Mouse (Mus musculus): Measurements from ENCODE around the gene Hoxd4. TPM values are rescaled to one million over a fixed set of nuclear protein-coding genes. Genes with fewer than 3 reads are reported as not detected.

The Hoxd4 gene
- polyA plus RNA-seq, 1 experiment from 2014 or later = 0.82 TPM

- peaks cover 100% of the 10 kb centered on the region for H3K27me3 ChIP-seq (replicated peaks; ENCODE audit: control insufficient read depth, insufficient read depth, low read length)
Measured at GRCm38 (mm10) chr2:74676376-74677052, 35.2 kb upstream of the Hoxd4 start.

GRCm38 (mm10) chr2:74677106-74677505, 34.6 kb upstream of the Hoxd4 start:
- H3K4me1 ChIP-seq (ENCODE audit: control insufficient read depth, insufficient read depth, low read length) = peaks cover 4% of the 10 kb centered on the region; the same call in 1 of the 2 replicates
- no peak for DNase-seq (ENCODE audit: low spot score)
- H3K4me2 ChIP-seq (ENCODE audit: low read depth, low read length) = no peak overlapping the region
- no peaks in the 10 kb centered on the region for H3K36me3 ChIP-seq (ENCODE audit: control insufficient read depth, insufficient read depth, low read length)
- no peak overlapping the region for H3K4me3 ChIP-seq (ENCODE audit: low read depth, low read length)
- H3K27ac ChIP-seq (replicated peaks; ENCODE audit: low read depth, low read length) = no peak overlapping the region
- 4% methylated on average over 2 of the region's 2 CpGs for WGBS
- peaks cover 100% of the 10 kb centered on the region for H3K27me3 ChIP-seq (replicated peaks; ENCODE audit: control insufficient read depth, insufficient read depth, low read length)
- no peaks in the 10 kb centered on the region for H3K9me3 ChIP-seq (ENCODE audit: control insufficient read depth, low read length)
- no peak for ATAC-seq (ENCODE audit: low read depth)
- no peak overlapping the region for H3K9ac ChIP-seq (ENCODE audit: low read depth, low read length)

More at GRCm38 (mm10) chr2:74676376-74677052, 35.2 kb upstream of the Hoxd4 start:
- Histone ChIP-seq H3K4me2 (ENCODE audit: low read depth, low read length) (no peak overlapping the region), H3K27ac (replicated peaks; ENCODE audit: low read depth, low read length) (no peak overlapping the region), H3K9ac (ENCODE audit: low read depth, low read length) (no peak overlapping the region), H3K4me3 (ENCODE audit: low read depth, low read length) (no peak overlapping the region), H3K9me3 (ENCODE audit: control insufficient read depth, low read length) (no peaks in the 10 kb centered on the region), H3K36me3 (ENCODE audit: control insufficient read depth, insufficient read depth, low read length) (no peaks in the 10 kb centered on the region), H3K4me1 (ENCODE audit: control insufficient read depth, insufficient read depth, low read length) (peaks cover 4% of the 10 kb centered on the region; the same call in 1 of the 2 replicates)
- ATAC-seq (ENCODE audit: low read depth) (no peak), DNase-seq (ENCODE audit: low spot score) (no peak)
- 6% methylated on average over 9 of the region's 9 CpGs for WGBS

GRCm38 (mm10) chr2:74678891-74679595, 32.7 kb upstream of the Hoxd4 start, which contains the start of gene Hoxd11:
TSS of gene Hoxd11 (plus strand) at chr2:74679557.
- 1% methylated on average over 14 of the region's 15 CpGs for WGBS
- peaks cover 100% of the 10 kb centered on the region for H3K27me3 ChIP-seq (replicated peaks; ENCODE audit: control insufficient read depth, insufficient read depth, low read length)
- H3K4me1 ChIP-seq (ENCODE audit: control insufficient read depth, insufficient read depth, low read length) = 0 out of 2 replicates have a peak, but pooled peaks cover 4% of the 10 kb centered on the region
- 0 out of 2 replicates have a peak within 1 kb of the TSS, but pooled peaks have one; percentile 3 for H3K4me3 ChIP-seq (ENCODE audit: low read depth, low read length)
- H3K27ac ChIP-seq (replicated peaks; ENCODE audit: low read depth, low read length) = no peak within 1 kb of the TSS
- no peak for ATAC-seq (ENCODE audit: low read depth)
- no peak for DNase-seq (ENCODE audit: low spot score)
- no peaks in the 10 kb centered on the region for H3K36me3 ChIP-seq (ENCODE audit: control insufficient read depth, insufficient read depth, low read length)
- H3K9ac ChIP-seq (ENCODE audit: low read depth, low read length) = no peak within 1 kb of the TSS
- no peaks in the 10 kb centered on the region for H3K9me3 ChIP-seq (ENCODE audit: control insufficient read depth, low read length)
- H3K4me2 ChIP-seq (ENCODE audit: low read depth, low read length) = no peak within 1 kb of the TSS

DNA sequence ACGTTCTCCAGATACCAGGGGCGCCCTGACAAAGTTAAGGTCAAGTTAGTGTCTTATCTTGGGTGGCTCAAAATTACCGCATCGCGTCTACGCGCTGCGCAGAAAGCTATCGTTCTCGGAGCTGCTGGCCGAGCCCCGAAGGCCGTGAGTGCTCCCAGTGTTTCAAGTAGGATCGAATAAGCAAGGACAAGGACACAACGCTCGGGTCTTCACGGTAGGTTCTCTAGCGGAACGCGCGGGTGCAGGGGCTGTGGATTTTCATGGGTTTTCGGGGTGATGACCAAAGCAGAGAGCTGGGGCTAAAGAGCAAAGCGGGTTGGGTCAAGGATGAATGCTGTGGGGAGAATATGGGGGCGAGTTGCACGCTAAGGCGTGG, 32.1 kb upstream of the Hoxd4 start:
- DNase-seq (ENCODE audit: low spot score) (no peak), ATAC-seq (ENCODE audit: low read depth) (no peak)
- no peak overlapping the region for H3K9ac ChIP-seq (ENCODE audit: low read depth, low read length)
- H3K36me3 ChIP-seq (ENCODE audit: control insufficient read depth, insufficient read depth, low read length) = no peaks in the 10 kb centered on the region
- 0 out of 2 replicates have a peak overlapping the region, but pooled peaks have one; percentile 3 for H3K4me3 ChIP-seq (ENCODE audit: low read depth, low read length)
- no peaks in the 10 kb centered on the region for H3K9me3 ChIP-seq (ENCODE audit: control insufficient read depth, low read length)
- peaks cover 100% of the 10 kb centered on the region for H3K27me3 ChIP-seq (replicated peaks; ENCODE audit: control insufficient read depth, insufficient read depth, low read length)
- 0 out of 2 replicates have a peak, but pooled peaks cover 4% of the 10 kb centered on the region for H3K4me1 ChIP-seq (ENCODE audit: control insufficient read depth, insufficient read depth, low read length)
- H3K4me2 ChIP-seq (ENCODE audit: low read depth, low read length) = no peak overlapping the region
- WGBS = under 1% methylated on average over 26 of the region's 26 CpGs
- H3K27ac ChIP-seq (replicated peaks; ENCODE audit: low read depth, low read length) = no peak overlapping the region

- H3K36me3 ChIP-seq (ENCODE audit: control insufficient read depth, insufficient read depth, low read length) = no peaks in the 10 kb centered on the region
- ATAC-seq (ENCODE audit: low read depth) (no peak), DNase-seq (ENCODE audit: low spot score) (no peak)
- peaks cover 100% of the 10 kb centered on the region for H3K27me3 ChIP-seq (replicated peaks; ENCODE audit: control insufficient read depth, insufficient read depth, low read length)
- H3K27ac ChIP-seq (replicated peaks; ENCODE audit: low read depth, low read length) = no peak overlapping the region
- no peak overlapping the region for H3K4me3 ChIP-seq (ENCODE audit: low read depth, low read length)
- 0 out of 2 replicates have a peak, but pooled peaks cover 4% of the 10 kb centered on the region for H3K4me1 ChIP-seq (ENCODE audit: control insufficient read depth, insufficient read depth, low read length)
- H3K9ac ChIP-seq (ENCODE audit: low read depth, low read length) = no peak overlapping the region
- H3K4me2 ChIP-seq (ENCODE audit: low read depth, low read length) = no peak overlapping the region
- under 1% methylated on average over 23 of the region's 23 CpGs for WGBS
- H3K9me3 ChIP-seq (ENCODE audit: control insufficient read depth, low read length) = no peaks in the 10 kb centered on the region
Measured at GRCm38 (mm10) chr2:74679980-74680379, 31.7 kb upstream of the Hoxd4 start.

DNA sequence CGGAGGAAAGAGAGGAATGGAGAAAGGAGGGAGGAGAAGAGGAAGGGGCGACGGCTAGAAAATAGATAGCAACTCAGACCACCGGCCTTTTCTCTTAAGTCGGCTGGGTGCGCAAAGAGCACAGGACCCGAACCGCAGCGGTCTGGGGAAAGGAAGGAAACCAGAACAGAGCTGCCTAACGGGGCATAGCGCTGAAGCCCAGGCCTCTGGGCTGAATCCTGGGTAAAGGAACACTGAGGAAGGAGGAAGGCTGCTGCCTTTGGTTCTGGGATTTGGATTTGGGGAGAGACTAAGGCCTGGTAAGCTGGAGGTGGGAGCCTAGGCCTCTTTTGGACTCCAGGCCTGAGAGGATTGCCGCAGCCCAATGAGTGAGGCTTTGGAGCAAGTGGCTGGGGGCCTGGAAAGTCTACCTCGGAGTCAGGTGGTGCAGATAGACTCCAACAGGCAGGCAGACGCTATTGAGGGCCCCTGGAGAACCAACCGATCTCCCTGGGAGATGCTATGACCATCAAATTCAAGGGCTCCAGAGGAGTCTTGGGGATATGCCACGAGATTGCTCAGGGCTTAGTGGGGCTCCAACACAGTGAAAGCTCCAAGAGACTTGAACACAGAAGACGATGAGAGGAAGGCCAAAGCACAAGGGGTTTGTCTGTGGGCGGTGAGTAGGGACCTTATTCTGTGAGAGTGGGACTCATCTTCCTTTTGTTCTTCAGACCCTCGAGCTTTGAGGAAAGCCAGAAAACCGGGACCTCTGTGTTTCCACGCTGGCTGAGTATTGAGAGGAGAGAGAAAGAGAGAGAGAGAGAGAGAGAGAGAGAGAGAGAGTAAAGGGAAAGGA, 30.9 kb upstream of the Hoxd4 start:
- Histone ChIP-seq H3K4me1 (ENCODE audit: control insufficient read depth, insufficient read depth, low read length) (0 out of 2 replicates have a peak, but pooled peaks cover 4% of the 10 kb centered on the region), H3K4me2 (ENCODE audit: low read depth, low read length) (no peak overlapping the region), H3K27me3 (replicated peaks; ENCODE audit: control insufficient read depth, insufficient read depth, low read length) (peaks cover 100% of the 10 kb centered on the region), H3K9me3 (ENCODE audit: control insufficient read depth, low read length) (no peaks in the 10 kb centered on the region), H3K36me3 (ENCODE audit: control insufficient read depth, insufficient read depth, low read length) (no peaks in the 10 kb centered on the region), H3K27ac (replicated peaks; ENCODE audit: low read depth, low read length) (no peak overlapping the region), H3K9ac (ENCODE audit: low read depth, low read length) (no peak overlapping the region), H3K4me3 (ENCODE audit: low read depth, low read length) (no peak overlapping the region)
- 3% methylated on average over 21 of the region's 21 CpGs for WGBS
- DNase-seq (ENCODE audit: low spot score) (no peak), ATAC-seq (ENCODE audit: low read depth) (no peak)

DNA sequence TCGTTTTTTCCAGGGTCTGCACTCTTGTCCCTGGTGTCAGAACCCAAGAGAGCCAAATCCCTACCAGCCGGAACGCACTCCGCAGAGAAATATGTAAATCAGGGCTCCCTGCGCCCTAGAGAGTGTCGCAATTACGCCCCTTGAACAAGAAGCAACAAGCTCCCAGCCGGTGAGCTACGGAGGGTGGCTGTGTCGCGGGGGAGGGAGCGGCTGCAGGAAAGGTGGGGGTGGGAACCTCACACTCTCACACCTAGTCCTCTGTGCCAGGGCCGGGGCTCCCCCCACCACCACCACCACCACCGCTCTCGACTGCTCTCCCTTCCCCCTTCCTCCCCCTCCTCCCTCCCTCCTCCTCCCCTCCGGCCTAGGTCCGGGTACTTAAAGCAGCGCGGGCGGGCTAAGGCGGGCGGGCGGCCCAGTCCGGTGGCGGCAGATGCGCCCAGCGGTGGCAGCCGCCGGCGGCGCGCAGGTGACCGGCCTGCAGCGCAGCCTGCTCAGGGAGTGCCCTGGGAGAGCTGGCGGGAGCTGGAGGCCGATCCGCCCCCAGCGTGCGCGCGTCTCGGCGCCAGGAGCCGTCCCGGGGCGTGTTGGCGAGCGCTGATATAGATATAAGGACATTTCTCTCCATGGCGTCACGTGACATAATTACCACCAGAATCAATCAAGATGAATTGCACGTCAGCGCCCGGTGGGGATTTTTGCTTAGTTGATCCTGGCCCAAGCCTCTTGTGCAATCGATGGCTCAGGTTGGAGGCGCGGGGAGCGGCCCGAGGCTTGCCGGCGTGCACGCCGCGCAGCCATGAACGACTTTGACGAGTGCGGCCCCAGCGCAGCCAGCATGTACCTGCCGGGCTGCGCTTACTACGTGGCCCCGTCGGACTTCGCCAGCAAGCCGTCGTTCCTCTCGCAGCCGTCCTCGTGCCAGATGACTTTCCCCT, 29.9 kb upstream of the Hoxd4 start:
- 2% methylated on average over 63 of the region's 78 CpGs for WGBS
- H3K9ac ChIP-seq (ENCODE audit: low read depth, low read length) = no peak overlapping the region

More for the DNA sequence above, 29.9 kb upstream of the Hoxd4 start:
- no peak overlapping the region for H3K27ac ChIP-seq (replicated peaks; ENCODE audit: low read depth, low read length)
- H3K9me3 ChIP-seq (ENCODE audit: control insufficient read depth, low read length) = no peaks in the 10 kb centered on the region
- DNase-seq (ENCODE audit: low spot score) (no peak), ATAC-seq (ENCODE audit: low read depth) (no peak)
- H3K27me3 ChIP-seq (replicated peaks; ENCODE audit: control insufficient read depth, insufficient read depth, low read length) = peaks cover 99% of the 10 kb centered on the region
- peak overlapping the region; percentile 28 for H3K4me3 ChIP-seq (ENCODE audit: low read depth, low read length)
- H3K4me2 ChIP-seq (ENCODE audit: low read depth, low read length) = peak overlapping the region; percentile 46
- H3K36me3 ChIP-seq (ENCODE audit: control insufficient read depth, insufficient read depth, low read length) = no peaks in the 10 kb centered on the region
- H3K4me1 ChIP-seq (ENCODE audit: control insufficient read depth, insufficient read depth, low read length) = 0 out of 2 replicates have a peak, but pooled peaks cover 4% of the 10 kb centered on the region

Measured in embryonic facial prominence, embryonic 14.5 days (tissue).